Mouse (Mus musculus) liver, embryonic 13.5 days (tissue): ENCODE results near the gene Mdm2. TPM values are rescaled to one million over a fixed set of nuclear protein-coding genes. Genes with fewer than 3 reads are reported as not detected.
A peak's percentile ranks its signal among the peaks of the same experiment; 100 is the strongest.

ENCODE experiments used
- ATAC-seq: fragments of 200-750 bp; cut with Nextera tagmentation; 2 replicates; pipeline ENCODE4 v1.8.0; 2017; ENCODE audit warnings: low read depth, mild to moderate bottlenecking, moderate number of reproducible peaks, moderate library complexity
- DNase-seq: peaks from one replicate; pipeline ENCODE4 v3.0.0; 2022
- H3K27ac ChIP-seq: fragments of 300-500 bp; sonication (generic); 2 replicates; pipeline ENCODE4 v1.5.1; 2015; ENCODE audit warnings: moderate library complexity, mild to moderate bottlenecking, inconsistent platforms
- H3K27me3 ChIP-seq: fragments of 300-500 bp; sonication (generic); 2 replicates; pipeline ENCODE4 v1.6.1; 2015; ENCODE audit warnings: mild to moderate bottlenecking, inconsistent platforms
- H3K36me3 ChIP-seq: fragments of 300-500 bp; sonication (generic); 2 replicates; pipeline ENCODE4 v1.6.1; 2015; ENCODE audit warnings: mild to moderate bottlenecking, inconsistent platforms
- H3K4me1 ChIP-seq: fragments of 300-500 bp; sonication (generic); replicated peaks from 2 replicates; pipeline ENCODE4 v1.6.1; 2015; ENCODE audit warnings: inconsistent platforms
- H3K4me2 ChIP-seq: fragments of 300-500 bp; sonication (generic); 2 replicates; pipeline ENCODE4 v1.6.1; 2015; ENCODE audit warnings: inconsistent platforms, mild to moderate bottlenecking, moderate library complexity
- H3K4me3 ChIP-seq: fragments of 300-500 bp; sonication (generic); replicated peaks from 2 replicates; pipeline ENCODE4 v1.5.1; 2015; ENCODE audit warnings: mild to moderate bottlenecking, inconsistent platforms
- H3K9ac ChIP-seq: fragments of 300-500 bp; sonication (generic); 2 replicates; pipeline ENCODE4 v1.6.1; 2015; ENCODE audit warnings: mild to moderate bottlenecking, inconsistent platforms
- H3K9me3 ChIP-seq: fragments of 300-500 bp; sonication (generic); replicated peaks from 2 replicates; pipeline ENCODE4 v1.6.1; 2016; ENCODE audit warnings: inconsistent platforms
- WGBS: fragments of 180-500 bp; shearing (Covaris S2); methylation state at CpG from one replicate; pipeline ENCODE4 v1.1.7; 2015; ENCODE audit not compliant: insufficient replicate concordance; 5-methylcytosine and 5-hydroxymethylcytosine counted together
- polyA plus RNA-seq: library from polyadenylated mRNA; unstranded; fragments of >200 nt; fragmentation: Nextera tagmentation; extraction: Ambion mirVana; gene quantifications from 2 replicates; pipeline ENCODE4 v1.2.1, GENCODE M21; 2015

Mdm2 gene
- polyA plus RNA-seq, 1 experiment from 2014 or later, result 16.3 TPM

DNA sequence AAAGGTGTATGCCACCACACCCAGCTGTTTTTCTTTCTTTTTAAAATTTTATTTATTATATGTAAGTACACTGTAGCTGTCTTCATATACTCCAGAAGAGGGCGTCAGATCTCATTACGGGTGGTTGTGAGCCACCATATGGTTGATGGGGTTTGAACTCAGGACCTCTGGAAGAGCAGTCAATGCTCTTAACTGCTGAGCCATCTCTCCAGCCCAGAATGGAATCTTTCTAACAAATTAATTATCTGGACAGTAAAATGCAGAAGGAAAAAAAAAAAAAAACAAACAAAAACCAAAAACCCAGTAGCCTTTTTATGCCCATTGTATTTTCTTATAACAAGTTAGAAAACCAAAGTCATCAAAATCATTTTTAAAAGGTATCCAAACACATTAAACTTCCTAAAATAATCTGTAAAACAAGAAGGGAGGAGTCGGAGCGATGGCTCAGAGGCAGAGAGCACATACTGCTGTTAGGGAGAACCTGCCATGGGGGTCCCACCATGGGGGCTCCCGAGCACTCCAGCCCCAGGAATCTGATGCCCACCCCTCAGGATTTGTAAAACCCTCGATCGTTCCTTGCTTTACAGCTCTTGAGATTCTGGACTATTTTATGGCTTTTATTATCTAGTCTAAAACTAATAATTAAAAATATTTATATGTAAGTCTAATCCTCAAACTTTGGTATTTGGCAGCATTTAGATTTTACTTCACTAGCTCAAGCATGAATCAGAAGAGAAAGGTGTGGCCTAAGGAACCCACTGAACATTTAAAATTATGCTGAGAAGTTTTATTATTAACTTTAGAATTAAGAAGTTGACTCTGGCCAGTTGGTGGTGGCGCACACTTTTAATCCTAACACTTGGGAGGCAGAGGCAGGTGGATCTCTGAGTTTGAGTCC is 43.4 kb upstream of the Mdm2 start:
- no peaks in the 10 kb centered on the region for H3K27me3 ChIP-seq
- no peak overlapping the region for H3K9ac ChIP-seq
- 81% methylated on average over 8 of the region's 8 CpGs for WGBS
- H3K27ac ChIP-seq, result peak overlapping the region; percentile 44
- peaks cover 3% of the 10 kb centered on the region; the same call in 1 of the 2 replicates for H3K4me1 ChIP-seq
- DNase-seq (no peak), ATAC-seq (no peak)
- H3K4me2 ChIP-seq, result no peak overlapping the region
- no peak overlapping the region for H3K4me3 ChIP-seq
- no peaks in the 10 kb centered on the region for H3K9me3 ChIP-seq
- H3K36me3 ChIP-seq, result peaks cover 93% of the 10 kb centered on the region

DNA sequence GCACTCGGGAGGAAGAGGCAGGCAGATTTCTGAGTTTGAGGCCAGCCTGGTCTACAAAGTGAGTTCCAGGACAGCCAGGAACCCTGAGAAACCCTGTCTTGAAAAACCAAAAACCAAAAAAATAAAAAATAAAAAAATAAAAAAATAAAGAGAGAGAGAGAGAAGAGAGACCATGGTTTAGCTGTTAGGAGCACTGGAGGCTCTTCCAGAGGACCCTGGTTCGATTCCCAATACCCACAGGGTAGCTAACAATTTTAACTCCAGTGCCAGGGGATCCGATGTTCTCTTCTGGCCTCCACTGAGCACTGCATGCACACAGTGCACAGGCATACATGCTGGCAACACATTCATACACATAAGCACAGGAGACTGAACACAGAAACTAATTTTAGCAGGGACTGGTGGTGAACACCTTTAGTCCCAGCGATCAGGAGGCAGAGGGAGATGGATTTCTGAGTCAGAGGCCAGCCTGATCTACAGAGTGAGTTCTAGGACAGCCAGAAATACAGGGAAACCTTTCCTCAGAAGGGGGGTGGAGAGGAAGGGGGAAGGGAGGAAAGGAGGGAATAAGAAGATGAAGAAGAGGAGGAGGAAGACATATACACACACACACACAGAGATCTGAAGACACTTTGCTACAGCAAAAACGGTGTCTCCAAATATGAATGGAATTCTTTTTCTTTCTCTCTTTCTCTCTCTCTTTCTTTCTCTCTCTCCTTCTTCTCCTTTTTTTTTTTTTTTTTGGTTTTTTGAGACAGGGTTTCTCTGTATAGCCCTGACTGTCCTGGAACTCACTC is 42.5 kb upstream of the Mdm2 start:
- no peaks in the 10 kb centered on the region for H3K27me3 ChIP-seq
- H3K4me2 ChIP-seq, result no peak overlapping the region
- H3K4me3 ChIP-seq, result no peak overlapping the region
- DNase-seq (no peak), ATAC-seq (no peak)
- 90% methylated on average over 5 of the region's 5 CpGs for WGBS
- H3K9me3 ChIP-seq, result no peaks in the 10 kb centered on the region
- H3K27ac ChIP-seq, result no peak overlapping the region
- peaks cover 93% of the 10 kb centered on the region for H3K36me3 ChIP-seq
- no peak overlapping the region for H3K9ac ChIP-seq
- H3K4me1 ChIP-seq, result peaks cover 9% of the 10 kb centered on the region

- H3K27ac ChIP-seq, result no peak overlapping the region
- H3K4me1 ChIP-seq, result peaks cover 13% of the 10 kb centered on the region
- no peaks in the 10 kb centered on the region for H3K27me3 ChIP-seq
- no peak for ATAC-seq
- no peak overlapping the region for H3K9ac ChIP-seq
- WGBS, result 92% methylated on average over 7 of the region's 7 CpGs
- peaks cover 92% of the 10 kb centered on the region for H3K36me3 ChIP-seq
- no peak for DNase-seq
- H3K4me3 ChIP-seq, result no peak overlapping the region
- no peaks in the 10 kb centered on the region for H3K9me3 ChIP-seq
- no peak overlapping the region for H3K4me2 ChIP-seq
These were observed 41.8 kb upstream of the Mdm2 start for GRCm38 (mm10) chr10:117752304-117752821.

- Histone ChIP-seq H3K27me3 (no peaks in the 10 kb centered on the region), H3K9ac (no peak overlapping the region), H3K27ac (no peak overlapping the region), H3K4me1 (peaks cover 17% of the 10 kb centered on the region), H3K4me2 (no peak overlapping the region), H3K4me3 (no peak overlapping the region), H3K9me3 (no peaks in the 10 kb centered on the region), H3K36me3 (peaks cover 85% of the 10 kb centered on the region)
- DNase-seq (no peak), ATAC-seq (no peak)
- 87% methylated on average over 6 of the region's 6 CpGs for WGBS
These were observed 41.2 kb upstream of the Mdm2 start for GRCm38 (mm10) chr10:117751744-117752143.

- Histone ChIP-seq H3K36me3 (peaks cover 80% of the 10 kb centered on the region), H3K27me3 (no peaks in the 10 kb centered on the region), H3K9ac (no peak overlapping the region), H3K4me2 (no peak overlapping the region), H3K27ac (no peak overlapping the region), H3K9me3 (no peaks in the 10 kb centered on the region), H3K4me3 (no peak overlapping the region), H3K4me1 (peaks cover 21% of the 10 kb centered on the region)
- WGBS, result 88% methylated on average over 14 of the region's 14 CpGs
- ATAC-seq (no peak), DNase-seq (no peak)
These were observed 40.7 kb upstream of the Mdm2 start for GRCm38 (mm10) chr10:117751282-117751610.

DNA sequence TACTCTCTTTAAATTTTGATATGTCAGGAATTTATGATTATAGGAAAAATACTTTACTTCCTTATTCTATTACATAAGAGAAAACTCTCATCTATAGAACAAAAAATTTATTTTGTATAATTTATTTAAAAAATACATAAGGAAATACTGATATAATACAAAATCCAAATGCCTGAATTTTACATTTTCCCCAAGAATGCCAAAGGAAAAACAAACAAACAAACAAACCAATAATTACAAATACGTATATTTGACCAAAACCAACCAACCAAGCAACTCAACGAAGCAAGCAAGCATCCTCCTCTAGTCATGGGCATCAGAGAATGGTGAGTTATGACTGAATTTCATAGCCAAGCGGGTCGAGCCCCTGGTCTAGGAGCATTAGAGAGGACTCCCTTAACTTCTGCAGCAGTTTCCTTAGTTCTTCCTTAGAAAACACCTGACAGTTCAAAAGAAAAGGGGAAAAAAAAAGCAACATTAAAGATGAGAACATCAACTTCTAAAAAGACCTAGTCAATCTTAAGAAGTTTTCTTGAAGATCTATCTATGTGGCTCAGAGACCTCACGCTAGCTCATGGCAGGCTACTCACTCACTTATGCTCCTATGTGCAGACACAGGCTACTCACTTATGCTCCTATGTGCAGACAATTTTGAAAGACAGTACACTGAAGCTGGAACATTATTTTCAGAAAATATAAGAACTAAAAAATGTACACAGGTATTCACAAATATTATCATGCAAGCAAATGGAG is 40.1 kb upstream of the Mdm2 start:
- ATAC-seq, result no peak
- H3K36me3 ChIP-seq, result peaks cover 75% of the 10 kb centered on the region

GRCm38 (mm10) chr10:117749787-117750343 is 39.3 kb upstream of the Mdm2 start:
- no peak overlapping the region for H3K4me3 ChIP-seq
- H3K36me3 ChIP-seq, result peaks cover 67% of the 10 kb centered on the region
- no peaks in the 10 kb centered on the region for H3K27me3 ChIP-seq
- WGBS, result 88% methylated on average over 14 of the region's 14 CpGs
- DNase-seq, result no peak
- no peak overlapping the region for H3K9ac ChIP-seq
- peaks cover 29% of the 10 kb centered on the region for H3K4me1 ChIP-seq
- no peak for ATAC-seq
- no peak overlapping the region for H3K27ac ChIP-seq
- H3K4me2 ChIP-seq, result no peak overlapping the region
- H3K9me3 ChIP-seq, result no peaks in the 10 kb centered on the region

More for the DNA sequence above, 40.1 kb upstream of the Mdm2 start:
- no peak overlapping the region for H3K27ac ChIP-seq
- H3K9me3 ChIP-seq, result no peaks in the 10 kb centered on the region
- no peak overlapping the region for H3K4me3 ChIP-seq
- H3K4me2 ChIP-seq, result no peak overlapping the region
- H3K27me3 ChIP-seq, result no peaks in the 10 kb centered on the region
- no peak for DNase-seq
- no peak overlapping the region for H3K9ac ChIP-seq
- H3K4me1 ChIP-seq, result peaks cover 21% of the 10 kb centered on the region
- WGBS, result 90% methylated on average over 5 of the region's 5 CpGs

DNA sequence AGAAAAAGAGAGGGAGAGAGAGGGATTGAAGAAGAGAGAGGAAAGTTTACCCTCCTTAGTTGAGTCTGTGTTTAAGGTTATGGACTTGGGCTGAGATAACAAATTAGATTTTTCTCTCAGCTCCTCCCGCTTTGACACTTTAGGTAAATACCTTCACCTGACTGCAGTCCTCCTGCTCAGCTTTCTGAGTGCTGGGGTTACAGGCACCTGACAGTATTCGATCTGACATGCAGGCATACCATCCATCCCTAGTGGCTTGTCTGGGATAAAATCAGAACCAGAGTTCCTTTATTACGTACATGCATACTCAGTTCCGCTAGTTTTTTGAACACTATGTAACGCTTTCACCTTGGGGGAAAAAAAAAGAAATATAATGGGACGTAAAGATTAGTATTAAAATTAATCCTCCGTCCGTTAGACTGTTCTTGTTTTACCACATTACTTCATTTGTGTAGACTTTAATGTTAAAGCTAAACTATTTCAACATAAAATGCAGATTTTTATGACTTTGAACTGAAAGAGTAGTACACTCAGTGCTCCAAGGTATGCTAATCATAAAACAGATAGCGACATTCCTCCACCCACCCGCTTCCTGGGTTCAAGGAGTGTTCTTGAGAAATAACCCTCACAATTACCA is 38.6 kb upstream of the Mdm2 start:
- Histone ChIP-seq H3K27ac (no peak overlapping the region), H3K36me3 (peaks cover 60% of the 10 kb centered on the region)
- 92% methylated on average over 10 of the region's 10 CpGs for WGBS

DNA sequence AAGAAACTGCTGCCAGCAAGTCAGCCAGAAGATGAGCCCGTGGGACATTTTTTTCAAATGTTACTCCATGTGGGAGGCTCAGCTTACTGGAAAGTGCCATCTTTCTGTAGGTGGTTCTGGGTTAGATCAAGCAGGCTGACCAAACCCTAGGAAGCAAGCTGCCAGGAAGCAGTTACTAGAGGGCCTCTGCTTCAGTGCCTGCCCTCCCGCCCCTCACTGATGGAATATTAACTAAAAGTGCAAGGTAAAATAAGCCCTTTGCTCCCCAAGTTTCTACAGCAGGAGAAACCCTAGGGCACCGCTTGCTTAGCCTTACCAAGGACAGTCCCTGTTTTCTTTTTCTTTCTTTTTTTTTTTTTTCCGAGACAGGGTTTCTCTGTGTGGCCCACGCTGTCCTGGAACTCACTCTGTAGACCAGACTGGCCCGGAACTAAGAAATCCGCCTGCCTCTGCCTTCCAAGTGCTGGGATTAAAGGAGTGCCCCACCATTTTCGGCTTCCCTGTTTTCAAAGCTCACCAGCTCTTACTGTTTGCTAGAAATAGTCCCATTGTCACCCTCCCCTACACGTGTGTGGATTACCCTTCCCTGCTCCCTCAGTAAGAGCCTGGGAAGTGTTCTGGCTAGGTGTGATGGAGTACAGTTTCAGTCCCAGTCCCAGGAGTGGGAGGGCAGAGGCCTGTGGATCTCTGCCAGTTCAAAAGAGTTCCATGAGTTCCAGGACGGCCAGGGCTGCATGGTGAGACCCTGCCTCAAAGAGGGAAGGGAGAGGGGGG is 37.9 kb upstream of the Mdm2 start:
- peaks cover 26% of the 10 kb centered on the region for H3K4me1 ChIP-seq
- H3K9me3 ChIP-seq, result no peaks in the 10 kb centered on the region
- no peak for ATAC-seq
- peaks cover 54% of the 10 kb centered on the region for H3K36me3 ChIP-seq
- no peak overlapping the region for H3K4me2 ChIP-seq
- no peaks in the 10 kb centered on the region for H3K27me3 ChIP-seq
- DNase-seq, result no peak
- no peak overlapping the region for H3K4me3 ChIP-seq
- no peak overlapping the region for H3K9ac ChIP-seq
- no peak overlapping the region for H3K27ac ChIP-seq
- 85% methylated on average over 10 of the region's 10 CpGs for WGBS

More for the DNA sequence above, 38.6 kb upstream of the Mdm2 start:
- ATAC-seq, result no peak
- no peak for DNase-seq
- H3K27me3 ChIP-seq, result no peaks in the 10 kb centered on the region
- H3K9me3 ChIP-seq, result no peaks in the 10 kb centered on the region
- H3K4me2 ChIP-seq, result no peak overlapping the region
- H3K4me1 ChIP-seq, result peaks cover 26% of the 10 kb centered on the region
- no peak overlapping the region for H3K4me3 ChIP-seq
- H3K9ac ChIP-seq, result no peak overlapping the region

DNA sequence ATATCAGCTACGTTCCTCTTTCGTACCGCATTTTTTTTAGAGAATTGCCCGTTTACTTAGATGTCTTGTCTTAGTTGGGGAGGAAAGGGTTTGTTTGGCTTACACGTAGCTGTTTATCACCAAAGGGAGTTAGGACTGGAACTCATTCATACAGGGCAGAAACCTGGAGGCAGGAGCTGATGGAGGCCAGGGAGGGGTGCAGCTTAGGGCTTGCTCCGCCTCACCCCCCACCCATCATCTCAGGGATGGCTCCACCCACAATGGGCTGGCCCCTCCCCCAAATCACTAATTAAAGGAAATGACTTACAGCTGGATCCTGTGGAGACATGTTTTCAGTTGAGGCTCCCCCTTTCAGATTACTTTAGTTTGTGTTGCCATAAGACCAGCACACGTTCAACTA is 37.2 kb upstream of the Mdm2 start:
- no peak overlapping the region for H3K4me2 ChIP-seq
- WGBS, result 78% methylated on average over 7 of the region's 7 CpGs
- peaks cover 26% of the 10 kb centered on the region for H3K4me1 ChIP-seq
- DNase-seq (no peak), ATAC-seq (no peak)
- peaks cover 49% of the 10 kb centered on the region for H3K36me3 ChIP-seq
- no peak overlapping the region for H3K9ac ChIP-seq
- no peak overlapping the region for H3K4me3 ChIP-seq
- no peaks in the 10 kb centered on the region for H3K9me3 ChIP-seq
- no peaks in the 10 kb centered on the region for H3K27me3 ChIP-seq
- no peak overlapping the region for H3K27ac ChIP-seq
